Mouse (Mus musculus) brain, embryonic 14.5 days (tissue): ENCODE data around the gene Nkpd1.

Source experiments
- CTCF ChIP-seq: fragments of 200-500 bp; IDR thresholded peaks from 2 replicates; pipeline ENCODE4 v1.5.1; 2012; ENCODE audit warnings: inconsistent platforms, mild to moderate bottlenecking, moderate library complexity, borderline replicate concordance; ENCODE audit not compliant: insufficient read depth, insufficient read length; ENCODE audit errors: extremely low read depth
- POLR2A ChIP-seq: fragments of 200-500 bp; IDR thresholded peaks from 2 replicates; pipeline ENCODE4 v1.6.1; 2012; ENCODE audit warnings: mild to moderate bottlenecking, inconsistent platforms, borderline replicate concordance; ENCODE audit not compliant: poor library complexity, insufficient read depth, insufficient read length, severe bottlenecking; ENCODE audit errors: extremely low read depth

- TF ChIP-seq POLR2A (no peak), CTCF (no peak)
These were observed 13.4 kb downstream of the Nkpd1 start for GRCm38 (mm10) chr7:19531077-19531476.
